ENCODE assay signal across 9 mouse cellular contexts in genomic region chr10:109009831-109010230, GRCm38 (mm10). TPM values are rescaled to one million over a fixed set of nuclear protein-coding genes. Genes with fewer than 3 reads are reported as not detected.
DNase-seq lines count a peak whose midpoint lies in the region; ATAC-seq and TF ChIP-seq lines count a peak whose summit lies in the region.
"Had no signal": no experiment of that assay in that cellular context is flagged by ENCODE, and none has a peak within 500 bp of the region (broad histone marks: within the 10 kb centered on the region; RNA-seq: fewer than 3 reads in every experiment).

No protein-coding gene starts in this region.

- H3K9me3 ChIP-seq in limb, embryonic 12.5 days: no peaks in the 10 kb centered on the region

- TF ChIP-seq POLR2A in thymus, adult 2 months (IDR thresholded peaks at IDR 0.05; ENCODE audit: control insufficient read depth, extremely low read depth, insufficient read depth, low read length, poor library complexity): no peak

- H3K4me2 ChIP-seq in limb, embryonic 12.5 days: peak overlapping the region; percentile 98

- peak; percentile 55 for DNase-seq in cerebellum, adult 9-10 months
- DNase-seq in cerebellum, postnatal 10 days: no peak
- peak; percentile 49 for DNase-seq in retina, embryonic 14.5 days (ENCODE audit: low spot score)
- no peak for DNase-seq in retina, postnatal 1 day
- no peak for DNase-seq in B cell, adult 2 months
- no peak for DNase-seq in thymus, adult 2 months
- DNase-seq in left cerebral cortex, postnatal 14 days (ENCODE audit: low spot score in 2 of 2): no peak
- DNase-seq: kidney, adult 2 months had no signal

- no peak overlapping the region for H3K27ac ChIP-seq in limb, embryonic 12.5 days
- no peak overlapping the region for H3K27ac ChIP-seq in thymus, adult 2 months (ENCODE audit: control insufficient read depth, insufficient read depth, low read length)

- no peak for ATAC-seq in limb, embryonic 12.5 days (ENCODE audit: insufficient number of reproducible peaks, insufficient read depth, low FRiP score, low TSS enrichment, low read depth)

- H3K9ac ChIP-seq in limb, embryonic 12.5 days (replicated peaks): 0 out of 2 replicates have a peak overlapping the region, but pooled peaks have one; percentile 27

- WGBS in limb, embryonic 12.5 days: 9% methylated on average over 1 of the region's 1 CpGs
- WGBS in thymus, adult 2 months: 16% methylated on average over 1 of the region's 1 CpGs

- H3K36me3 ChIP-seq in limb, embryonic 12.5 days: no peaks in the 10 kb centered on the region
- H3K36me3 ChIP-seq in thymus, adult 2 months (ENCODE audit: control insufficient read depth, insufficient read depth, low read length): no peaks in the 10 kb centered on the region

- H3K4me3 ChIP-seq in limb, embryonic 12.5 days (replicated peaks): peak overlapping the region; percentile 56
- no peak overlapping the region for H3K4me3 ChIP-seq in thymus, adult 2 months (ENCODE audit: control insufficient read depth, insufficient read depth, low read length)

- H3K27me3 ChIP-seq in limb, embryonic 12.5 days: peaks cover 41% of the 10 kb centered on the region
- H3K27me3 ChIP-seq in thymus, adult 2 months (ENCODE audit: control insufficient read depth, insufficient read depth, low read length): no peaks in the 10 kb centered on the region

- intact Hi-C loops in left cerebral cortex, postnatal 14 days (cut with DNase I): loop anchor here (5.0 to 10.0 kb wide), 4 partner anchors 107 to 482 kb away; no protein-coding TSS in a partner anchor

- peaks cover 13% of the 10 kb centered on the region; the same call in 1 of the 2 replicates for H3K4me1 ChIP-seq in limb, embryonic 12.5 days (replicated peaks)
- no peaks in the 10 kb centered on the region for H3K4me1 ChIP-seq in thymus, adult 2 months (replicated peaks; ENCODE audit: control insufficient read depth, insufficient read depth, low read length)

- no peak for TF ChIP-seq CTCF in thymus, adult 2 months (IDR thresholded peaks at IDR 0.05; ENCODE audit: borderline replicate concordance, control insufficient read depth, extremely low read depth, insufficient read depth, low read length, poor library complexity)

RNA-seq across cellular contexts. Expression of gene Syt1, which starts 1.0 kb away (rescaled TPM):
- 1.1 and 1.4 TPM in 2 replicates for polyA plus RNA-seq in limb, embryonic 12.5 days (2016; fragmentation: Nextera tagmentation; extraction: Ambion mirVana)
- 1.9 and 2.0 TPM in 2 replicates for polyA plus RNA-seq in thymus, adult 2 months (2012; rRNA removed)
- 1,000 to 10,000 TPM; 1,079 to 1,115 TPM for total RNA-seq in left cerebral cortex, postnatal 14 days (2021)

Comparison
In these comparisons a context has a peak if more than half of its experiments do, and no peak if none do; other contexts are left out.
1. DNase-seq: peak in cerebellum, adult 9-10 months (single experiment) and retina, embryonic 14.5 days (single experiment); none in cerebellum, postnatal 10 days (0 of 2), retina, postnatal 1 day (single experiment), B cell, adult 2 months (0 of 2), thymus, adult 2 months (single experiment) and left cerebral cortex, postnatal 14 days (0 of 2).